ENCODE assay signal across 8 mouse cellular contexts in genomic region chr8:8660307-8661098, GRCm38 (mm10). TPM values are rescaled to one million over a fixed set of nuclear protein-coding genes. Genes with fewer than 3 reads are reported as not detected.
DNase-seq lines count a peak whose midpoint lies in the region; ATAC-seq and TF ChIP-seq lines count a peak whose summit lies in the region.

No protein-coding gene starts in this region.

- peak overlapping the region; percentile 58 for H3K9ac ChIP-seq in liver, adult 2 months (ENCODE audit: low read depth, low read length)
- H3K9ac ChIP-seq in forebrain, embryonic 12.5 days = peak overlapping the region; percentile 94
- peak overlapping the region; percentile 94 for H3K9ac ChIP-seq in limb, embryonic 11.5 days (ENCODE audit: low read length)
- H3K9ac ChIP-seq in neural tube, embryonic 13.5 days = peak overlapping the region; percentile 99

- no peak for TF ChIP-seq CTCF in liver, adult 2 months (IDR thresholded peaks at IDR 0.05; ENCODE audit: low read depth, low read length)

- no peaks in the 10 kb centered on the region for H3K9me3 ChIP-seq in forebrain, embryonic 12.5 days
- H3K9me3 ChIP-seq in limb, embryonic 11.5 days (ENCODE audit: control insufficient read depth, low read length) = no peaks in the 10 kb centered on the region
- no peaks in the 10 kb centered on the region for H3K9me3 ChIP-seq in neural tube, embryonic 13.5 days

- no peak overlapping the region for H3K27ac ChIP-seq in liver, adult 2 months (replicated peaks; ENCODE audit: insufficient read depth, low read depth, low read length)
- H3K27ac ChIP-seq in forebrain, embryonic 12.5 days = peak overlapping the region; percentile 94
- peak overlapping the region; percentile 80 for H3K27ac ChIP-seq in limb, embryonic 11.5 days (replicated peaks; ENCODE audit: low read depth, low read length)
- peak overlapping the region; percentile 96 for H3K27ac ChIP-seq in neural tube, embryonic 13.5 days (replicated peaks)

- H3K79me2 ChIP-seq in liver, adult 2 months (ENCODE audit: control insufficient read depth, insufficient read depth, low read length) = no peaks in the 10 kb centered on the region; the same call in 1 of the 2 replicates

- H3K36me3 ChIP-seq in liver, adult 2 months (ENCODE audit: control insufficient read depth, insufficient read depth, low read length) = peaks cover 2% of the 10 kb centered on the region
- peaks cover 4% of the 10 kb centered on the region; the same call in 1 of the 2 replicates for H3K36me3 ChIP-seq in forebrain, embryonic 12.5 days (replicated peaks)
- peaks cover 2% of the 10 kb centered on the region; the same call in 1 of the 2 replicates for H3K36me3 ChIP-seq in limb, embryonic 11.5 days (ENCODE audit: control insufficient read depth, insufficient read depth, low read length)
- peaks cover 4% of the 10 kb centered on the region; the same call in 1 of the 2 replicates for H3K36me3 ChIP-seq in neural tube, embryonic 13.5 days

- peaks cover 8% of the 10 kb centered on the region; the same call in 1 of the 2 replicates for H3K27me3 ChIP-seq in liver, adult 2 months (ENCODE audit: control insufficient read depth, insufficient read depth, low read length)
- no peaks in the 10 kb centered on the region for H3K27me3 ChIP-seq in forebrain, embryonic 12.5 days
- no peaks in the 10 kb centered on the region for H3K27me3 ChIP-seq in limb, embryonic 11.5 days (ENCODE audit: control insufficient read depth, insufficient read depth, low read length)
- no peaks in the 10 kb centered on the region for H3K27me3 ChIP-seq in neural tube, embryonic 13.5 days

- WGBS in liver, adult 2 months = under 1% methylated on average over 88 of the region's 88 CpGs
- WGBS in forebrain, embryonic 12.5 days = under 1% methylated on average over 87 of the region's 88 CpGs
- under 1% methylated on average over 80 of the region's 88 CpGs for whole genome bisulfite sequencing in limb, embryonic 11.5 days
- under 1% methylated on average over 88 of the region's 88 CpGs for WGBS in neural tube, embryonic 13.5 days

- DNase-seq in liver, adult 2 months (ENCODE audit: extremely low read depth, low read depth, low spot score) = no peak
- DNase-seq in liver (no peak), adipocyte (ENCODE audit: low spot score) (peak; percentile 42)
- no peak for DNase-seq in limb, embryonic 11.5 days (ENCODE audit: low spot score)
- no peak for DNase-seq in left cerebral cortex, adult 18-20 months (ENCODE audit: low spot score in 2 of 2)
- DNase-seq in left cerebral cortex, postnatal 25 days (ENCODE audit: low spot score in 2 of 2) = no peak

- peak overlapping the region; percentile 84 for H3K4me2 ChIP-seq in forebrain, embryonic 12.5 days
- peak overlapping the region; percentile 90 for H3K4me2 ChIP-seq in limb, embryonic 11.5 days (ENCODE audit: low read depth, severe bottlenecking)
- peak overlapping the region; percentile 85 for H3K4me2 ChIP-seq in neural tube, embryonic 13.5 days

- peak overlapping the region; percentile 66 for H3K4me3 ChIP-seq in liver, adult 2 months (ENCODE audit: insufficient read depth, low read depth, low read length)
- peak overlapping the region; percentile 70 for H3K4me3 ChIP-seq in forebrain, embryonic 12.5 days (replicated peaks)
- H3K4me3 ChIP-seq in limb, embryonic 11.5 days (ENCODE audit: low read depth, low read length) = peak overlapping the region; percentile 58
- H3K4me3 ChIP-seq in neural tube, embryonic 13.5 days = peak overlapping the region; percentile 88

- peak; percentile 5 for ATAC-seq in forebrain, embryonic 12.5 days (ENCODE audit: low FRiP score)
- ATAC-seq in limb, embryonic 11.5 days (ENCODE audit: insufficient number of reproducible peaks, low FRiP score, low TSS enrichment, low read depth) = no peak; the same call in 1 of the 2 replicates
- peak; percentile 16 for ATAC-seq in neural tube, embryonic 13.5 days (ENCODE audit: low read depth)

- TF ChIP-seq POLR2A in liver, adult 2 months (IDR thresholded peaks at IDR 0.05; ENCODE audit: extremely low read depth, insufficient read depth, low read length) = no peak

- intact Hi-C loops in left cerebral cortex, postnatal 25 days (cut with DNase I) = loop anchor here (1.0 to 5.0 kb wide), 2 partner anchors 334 to 517 kb away; no protein-coding TSS in a partner anchor

- H3K4me1 ChIP-seq in liver, adult 2 months (ENCODE audit: control insufficient read depth, insufficient read depth, low read length) = peaks cover 3% of the 10 kb centered on the region; the same call in 1 of the 2 replicates
- H3K4me1 ChIP-seq in forebrain, embryonic 12.5 days = peaks cover 27% of the 10 kb centered on the region
- 0 out of 2 replicates have a peak, but pooled peaks cover 2% of the 10 kb centered on the region for H3K4me1 ChIP-seq in limb, embryonic 11.5 days (ENCODE audit: control insufficient read depth, insufficient read depth, low read length)
- H3K4me1 ChIP-seq in neural tube, embryonic 13.5 days (replicated peaks) = peaks cover 34% of the 10 kb centered on the region

RNA-seq across cellular contexts. Expression of gene Efnb2, which starts 0.5 kb away (rescaled TPM):
- 1.8 and 4.0 TPM in 2 replicates for total RNA-seq in liver, adult 2 months (2014; rRNA removed)
- 2.3 and 2.8 TPM in 2 replicates for polyA plus RNA-seq in liver, adult 2 months (2012; rRNA removed)
- polyA plus RNA-seq in forebrain, embryonic 12.5 days (2016; fragmentation: Nextera tagmentation; extraction: Ambion mirVana) = 57.5 and 68.2 TPM in 2 replicates
- polyA plus RNA-seq in limb, embryonic 11.5 days (2014; fragmentation: Nextera tagmentation; extraction: Ambion mirVana) = 26.3 and 31.1 TPM in 2 replicates
- polyA plus RNA-seq in neural tube, embryonic 13.5 days (2015; fragmentation: Nextera tagmentation; extraction: Ambion mirVana) = 24.5 and 26.6 TPM in 2 replicates
- total RNA-seq in left cerebral cortex, adult 18-20 months (2021) = 10 to 100 TPM; 60.1 to 64.2 TPM
- total RNA-seq in left cerebral cortex, postnatal 25 days (2021) = 10 to 100 TPM; 67.2 to 69.6 TPM

RNA-seq across cellular contexts. Expression of gene Arglu1, which starts 29.8 kb away (rescaled TPM):
- 18.5 and 19.2 TPM in 2 replicates for total RNA-seq in liver, adult 2 months (2014; rRNA removed)
- 6.1 and 11.5 TPM in 2 replicates for polyA plus RNA-seq in liver, adult 2 months (2012; rRNA removed)
- 218 and 225 TPM in 2 replicates for polyA plus RNA-seq in forebrain, embryonic 12.5 days (2016; fragmentation: Nextera tagmentation; extraction: Ambion mirVana)
- 167 and 169 TPM in 2 replicates for polyA plus RNA-seq in limb, embryonic 11.5 days (2014; fragmentation: Nextera tagmentation; extraction: Ambion mirVana)
- polyA plus RNA-seq in neural tube, embryonic 13.5 days (2015; fragmentation: Nextera tagmentation; extraction: Ambion mirVana) = 184 TPM in 2 replicates
- total RNA-seq in left cerebral cortex, adult 18-20 months (2021) = 10 to 100 TPM; 89.2 to 97.9 TPM
- total RNA-seq in left cerebral cortex, postnatal 25 days (2021) = 100 to 1,000 TPM in 1 of 2 experiments, 10 to 100 TPM in 1; 85.3 to 102 TPM

Comparison
In these comparisons a context has a peak if more than half of its experiments do, and no peak if none do; other contexts are left out.
1. RNA of gene Arglu1, which starts 29.8 kb away (polyA plus RNA-seq): 218 to 225 TPM in forebrain, embryonic 12.5 days, 184 TPM in neural tube, embryonic 13.5 days and 167 to 169 TPM in limb, embryonic 11.5 days; 6.1 to 11.5 TPM in liver, adult 2 months; every median in the first group is over 10 times any median in the second.
2. Peak in every context shown above with its lines, with median percentiles within 50 percentile points of each other: H3K4me3 ChIP-seq, H3K9ac ChIP-seq and H3K4me2 ChIP-seq.